8 mouse cellular contexts compared by ENCODE assay signal in genomic region chr2:147014101-147014886, GRCm38 (mm10). TPM values are rescaled to one million over a fixed set of nuclear protein-coding genes. Genes with fewer than 3 reads are reported as not detected.
A peak's percentile ranks its signal among the peaks of the same experiment; 100 is the strongest.
DNase-seq lines count a peak whose midpoint lies in the region; ATAC-seq lines count a peak whose summit lies in the region.

No protein-coding gene starts in this region.

- ATAC-seq in heart, embryonic 13.5 days (ENCODE audit: extremely low read depth, insufficient number of reproducible peaks, low FRiP score, low TSS enrichment) = no peak
- no peak for ATAC-seq in hindbrain, embryonic 15.5 days (ENCODE audit: low FRiP score, low read depth)
- no peak for ATAC-seq in lung, embryonic 15.5 days (ENCODE audit: borderline replicate concordance, extremely low read depth, low FRiP score, low TSS enrichment)
- ATAC-seq in megakaryocyte progenitor cell, adult 5-6 weeks (replicated peaks; ENCODE audit: poor library complexity) = no peak

- intact Hi-C loops in heart, postnatal 36 days (cut with DNase I) = loop anchor here (10.0 kb wide), 3 partner anchors 159 to 1861 kb away; partner anchors contain the start of genes Cst3, Kiz and Ralgapa2

- H3K4me2 ChIP-seq in heart, embryonic 13.5 days = peak overlapping the region; percentile 82
- H3K4me2 ChIP-seq in hindbrain, embryonic 15.5 days = peak overlapping the region; percentile 69
- peak overlapping the region; percentile 77 for H3K4me2 ChIP-seq in lung, embryonic 15.5 days

- no peaks in the 10 kb centered on the region for H3K9me3 ChIP-seq in heart, embryonic 13.5 days
- no peaks in the 10 kb centered on the region for H3K9me3 ChIP-seq in hindbrain, embryonic 15.5 days
- no peaks in the 10 kb centered on the region for H3K9me3 ChIP-seq in lung, embryonic 15.5 days

- DNase-seq in heart, postnatal 36 days = no peak
- no peak for DNase-seq in spleen, postnatal 4 days (ENCODE audit: low spot score in 2 of 2)
- DNase-seq in ovary, postnatal 36 days (ENCODE audit: low spot score) = no peak

- peak overlapping the region; percentile 95 for H3K9ac ChIP-seq in heart, embryonic 13.5 days
- peak overlapping the region; percentile 91 for H3K9ac ChIP-seq in hindbrain, embryonic 15.5 days
- peak overlapping the region; percentile 92 for H3K9ac ChIP-seq in lung, embryonic 15.5 days

- peaks cover 26% of the 10 kb centered on the region for H3K4me1 ChIP-seq in heart, embryonic 13.5 days
- H3K4me1 ChIP-seq in brown adipose tissue, adult 24 weeks (ENCODE audit: control insufficient read depth, insufficient read depth, insufficient read length, low read length) = peaks cover 7% of the 10 kb centered on the region
- H3K4me1 ChIP-seq in hindbrain, embryonic 15.5 days (replicated peaks) = peaks cover 30% of the 10 kb centered on the region
- peaks cover 19% of the 10 kb centered on the region for H3K4me1 ChIP-seq in lung, embryonic 15.5 days

- peak overlapping the region; percentile 91 for H3K4me3 ChIP-seq in heart, embryonic 13.5 days
- H3K4me3 ChIP-seq in brown adipose tissue, adult 24 weeks (ENCODE audit: insufficient read depth, low read depth, low read length) = peak overlapping the region; percentile 72
- H3K4me3 ChIP-seq in hindbrain, embryonic 15.5 days = peak overlapping the region; percentile 93
- H3K4me3 ChIP-seq in lung, embryonic 15.5 days = peak overlapping the region; percentile 97

- WGBS in heart, embryonic 13.5 days = 24% methylated on average over 15 of the region's 15 CpGs
- 27% methylated on average over 15 of the region's 15 CpGs for whole genome bisulfite sequencing in hindbrain, embryonic 15.5 days
- 11% methylated on average over 15 of the region's 15 CpGs for WGBS in lung, embryonic 15.5 days

- peak overlapping the region; percentile 99 for H3K27ac ChIP-seq in heart, embryonic 13.5 days (replicated peaks)
- H3K27ac ChIP-seq in brown adipose tissue, adult 24 weeks (replicated peaks; ENCODE audit: low read depth, low read length) = peak overlapping the region; percentile 78
- peak overlapping the region; percentile 99; the same call in 1 of the 2 replicates for H3K27ac ChIP-seq in hindbrain, embryonic 15.5 days (replicated peaks)
- peak overlapping the region; percentile 100 for H3K27ac ChIP-seq in lung, embryonic 15.5 days

- H3K27me3 ChIP-seq in heart, embryonic 13.5 days (replicated peaks) = no peaks in the 10 kb centered on the region
- H3K27me3 ChIP-seq in hindbrain, embryonic 15.5 days = no peaks in the 10 kb centered on the region
- H3K27me3 ChIP-seq in lung, embryonic 15.5 days = no peaks in the 10 kb centered on the region

- peaks cover 8% of the 10 kb centered on the region for H3K36me3 ChIP-seq in heart, embryonic 13.5 days
- H3K36me3 ChIP-seq in hindbrain, embryonic 15.5 days = no peaks in the 10 kb centered on the region
- no peaks in the 10 kb centered on the region for H3K36me3 ChIP-seq in lung, embryonic 15.5 days

RNA-seq across cellular contexts. Expression of gene Xrn2, which starts 1.5 kb away (rescaled TPM):
- 48.0 and 50.6 TPM in 2 replicates for polyA plus RNA-seq in heart, embryonic 13.5 days (2015; fragmentation: Nextera tagmentation; extraction: Ambion mirVana)
- total RNA-seq in heart, postnatal 36 days (2021) = 10 to 100 TPM; 29.3 to 32.3 TPM
- 18.3 and 41.8 TPM in 2 replicates for polyA plus RNA-seq in brown adipose tissue, adult 24 weeks (2012; ENCODE audit: insufficient read depth, insufficient read length, missing spikeins)
- polyA plus RNA-seq in hindbrain, embryonic 15.5 days (2015; fragmentation: Nextera tagmentation; extraction: Ambion mirVana) = 62.4 and 65.1 TPM in 2 replicates
- 77.3 and 77.6 TPM in 2 replicates for polyA plus RNA-seq in lung, embryonic 15.5 days (2015; fragmentation: Nextera tagmentation; extraction: Ambion mirVana)
- total RNA-seq in megakaryocyte progenitor cell, adult 5-6 weeks (2015) = 99.2 and 114 TPM in 2 replicates
- 145 and 167 TPM in 2 replicates for total RNA-seq in megakaryocyte progenitor cell, adult 5-6 weeks (2017)
